Mouse (Mus musculus): Measurements from ENCODE around the gene Gm7971.
"Not testable (repeated sequence)": the region's sequence is repeated elsewhere in the genome, so short reads cannot be mapped to it uniquely, and the experiment has no call there.

Gm7971 gene

GRCm38 (mm10) chr5:95594775-95595174, at the start of gene Gm7971:
Gm7971 (minus strand) TSS chr5:95594875.
- not testable (repeated sequence) for DNase-seq
